Mouse (Mus musculus) kidney, adult 18-20 months (tissue): Measurements from ENCODE around the gene Olfr1252.

ENCODE experiments used
- DNase-seq: peaks from one replicate; pipeline ENCODE4 v3.0.0; 2021

Olfr1252 gene

DNA sequence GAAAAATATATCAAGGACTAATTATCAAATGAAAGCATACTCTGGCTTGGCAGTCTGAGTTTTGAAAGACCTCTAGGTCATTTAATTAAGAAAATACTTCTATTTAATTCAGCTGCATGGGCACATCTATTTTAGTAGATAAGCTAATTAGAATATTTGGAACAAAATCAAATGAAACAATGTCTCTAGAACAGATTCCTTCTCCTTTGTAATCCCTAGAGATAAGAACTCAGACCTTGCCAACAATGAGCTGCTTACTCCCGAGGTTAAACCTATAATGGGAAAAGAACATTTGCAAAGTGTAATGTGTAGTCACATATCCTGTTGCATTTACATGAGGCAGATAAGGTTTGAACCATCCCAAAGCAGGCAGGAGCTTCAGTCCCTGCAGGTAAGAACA lies at the start of gene Olfr1252:
Gene Olfr1252, minus strand, starts transcription at position 101 of the 400 bp plus-strand sequence.
- no peak for DNase-seq

DNA sequence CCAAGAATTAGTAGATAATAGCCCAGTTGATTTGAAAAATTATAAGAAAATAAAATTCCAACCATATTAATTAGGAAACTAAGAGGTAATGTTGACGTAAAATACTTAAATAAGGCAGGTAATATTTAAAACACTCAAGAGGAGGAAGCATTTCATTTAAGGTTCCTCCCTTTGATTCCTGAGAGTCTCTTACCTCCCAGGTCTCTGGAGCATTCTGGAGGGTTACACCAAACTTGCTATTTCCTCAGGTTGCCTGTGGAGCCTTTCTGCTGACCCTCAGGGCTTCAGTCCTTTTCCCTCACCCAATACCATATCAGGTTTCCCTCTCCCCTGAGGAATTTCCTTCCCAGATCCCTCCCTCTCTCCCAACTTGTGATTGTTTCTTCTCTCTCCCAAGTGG lies 32.2 kb upstream of the Olfr1252 start, which contains the start of gene Olfr1253:
Gene Olfr1253, minus strand, starts transcription at position 101 of the 400 bp plus-strand sequence.
- no peak for DNase-seq

DNA sequence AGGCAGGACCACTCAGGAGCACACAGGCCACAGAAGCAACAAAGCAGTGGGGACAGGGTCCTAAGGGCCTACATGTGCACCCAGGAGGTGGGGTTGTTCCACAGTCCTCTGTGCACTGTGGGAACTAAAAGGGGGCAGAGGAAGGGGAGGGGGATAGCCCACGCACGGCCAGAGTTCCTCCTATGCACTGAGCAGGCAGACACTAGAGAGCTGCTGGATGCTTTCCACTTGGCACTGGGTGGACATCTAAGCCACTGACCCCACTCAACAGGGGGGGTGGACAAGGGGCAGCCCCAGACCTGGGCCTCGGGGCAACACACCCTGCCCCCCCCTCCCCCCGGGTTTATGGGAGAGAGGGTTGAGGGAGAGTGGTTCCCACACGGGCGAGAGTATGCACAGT lies 32.8 kb downstream of the Olfr1252 start:
- DNase-seq = no peak

DNA sequence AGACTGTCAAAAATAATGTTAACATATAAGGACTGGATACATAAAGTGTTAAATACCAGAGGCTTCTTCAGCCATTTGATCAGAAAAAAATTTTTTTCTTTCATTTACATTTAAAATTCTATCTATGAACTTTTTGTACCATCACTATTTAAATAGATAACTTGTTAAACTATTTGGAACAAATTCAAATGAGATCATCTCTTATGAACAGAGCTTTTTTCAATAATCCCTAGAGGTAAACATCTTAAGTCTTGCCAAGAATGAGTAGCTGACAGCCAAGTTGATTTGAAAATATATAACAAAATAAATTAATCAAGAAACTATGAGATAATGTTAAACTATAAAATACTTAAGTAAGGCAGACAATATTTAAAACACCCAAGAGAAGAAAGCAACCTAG lies 53.0 kb downstream of the Olfr1252 start, which contains the start of gene Olfr1251:
Gene Olfr1251, minus strand, starts transcription at position 101 of the 400 bp plus-strand sequence.
- no peak for DNase-seq
